Mouse (Mus musculus) natural killer cell, adult 2 months (primary cell): ENCODE results near the gene Tacr1.

Experiments used
- DNase-seq, 2 experiments: peaks; one replicate each; pipeline ENCODE4 v3.0.0; 2022; ENCODE audit warnings: low spot score in 2 of 2

The Tacr1 gene

DNA sequence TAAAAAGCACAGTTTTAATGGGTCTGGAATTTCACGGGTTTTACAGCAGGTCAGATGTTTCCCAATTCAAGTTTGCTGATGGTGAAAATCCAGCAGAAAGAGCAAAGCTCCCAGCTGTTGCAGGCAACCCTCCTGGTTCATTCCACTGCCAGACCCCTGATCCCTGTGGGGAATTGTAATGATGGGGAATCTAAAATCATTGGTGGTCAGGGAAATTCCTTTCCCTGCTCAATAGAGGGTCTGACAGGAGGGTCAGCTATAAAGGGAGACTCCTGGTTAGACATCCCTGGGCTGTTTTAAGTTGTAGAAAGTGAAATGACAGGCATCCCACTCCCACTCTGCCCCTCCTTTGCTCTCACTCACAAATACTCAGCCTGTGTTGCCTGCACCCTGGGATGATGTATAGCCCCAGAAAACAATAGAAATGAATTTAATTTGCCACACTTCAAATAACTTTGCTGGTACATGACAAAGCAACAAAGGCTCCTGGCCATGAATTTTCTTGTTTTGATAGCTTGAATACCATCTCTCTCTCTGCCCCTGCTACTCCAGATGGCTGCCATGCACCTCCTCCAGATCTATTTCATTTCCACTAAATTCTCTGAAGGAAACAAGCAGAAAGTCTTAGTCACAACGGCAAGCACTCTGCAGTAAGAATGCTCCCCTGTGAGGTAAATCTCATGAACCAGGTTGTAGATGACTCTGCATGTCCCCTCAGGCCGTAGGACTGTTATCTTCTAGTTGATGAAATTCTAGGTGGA, 123.2 kb downstream of the Tacr1 start:
- no peak for DNase-seq

DNA sequence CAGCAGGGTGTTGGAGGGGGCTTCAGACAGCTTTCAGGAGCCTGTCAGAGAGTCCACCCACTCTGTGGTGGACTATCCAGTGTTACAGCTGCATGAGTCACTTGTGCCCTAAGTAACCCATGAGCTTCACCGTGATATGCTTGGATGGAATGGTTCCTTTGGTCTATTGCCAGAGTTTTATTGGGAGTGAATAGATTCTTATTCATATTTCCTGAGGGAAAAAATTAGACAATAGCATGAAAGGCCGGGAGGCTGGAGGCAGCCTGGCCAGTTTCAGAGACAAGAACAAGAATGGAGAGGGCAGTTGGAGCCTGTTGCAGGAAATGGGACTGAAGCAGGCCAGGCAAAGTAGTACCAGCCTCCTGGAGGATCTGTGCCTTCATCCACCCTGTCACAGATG, 126.5 kb downstream of the Tacr1 start:
- no peak for DNase-seq

DNA sequence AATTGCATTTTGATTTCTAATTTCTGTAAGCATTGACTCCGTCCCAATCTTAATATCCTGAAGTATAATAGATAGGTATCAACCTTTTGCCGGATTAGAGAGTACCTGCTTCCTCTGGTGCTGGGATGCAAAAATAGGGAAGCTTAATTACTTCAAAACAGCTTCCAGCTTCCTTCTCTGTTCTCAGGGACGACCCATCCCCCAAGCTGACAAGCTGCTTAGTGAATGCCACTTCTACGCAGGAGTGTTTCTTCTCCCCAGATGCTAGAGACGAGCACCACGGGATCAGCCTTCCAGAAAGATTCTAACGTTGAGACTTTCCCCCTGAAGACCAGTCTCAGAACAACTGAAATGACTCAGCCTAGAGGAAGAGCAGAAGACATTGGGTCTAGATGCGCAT, 134.5 kb downstream of the Tacr1 start:
- no peak for DNase-seq

- DNase-seq = no peak
These were observed 147.1 kb downstream of the Tacr1 start for GRCm38 (mm10) chr6:82549270-82549669.

DNA sequence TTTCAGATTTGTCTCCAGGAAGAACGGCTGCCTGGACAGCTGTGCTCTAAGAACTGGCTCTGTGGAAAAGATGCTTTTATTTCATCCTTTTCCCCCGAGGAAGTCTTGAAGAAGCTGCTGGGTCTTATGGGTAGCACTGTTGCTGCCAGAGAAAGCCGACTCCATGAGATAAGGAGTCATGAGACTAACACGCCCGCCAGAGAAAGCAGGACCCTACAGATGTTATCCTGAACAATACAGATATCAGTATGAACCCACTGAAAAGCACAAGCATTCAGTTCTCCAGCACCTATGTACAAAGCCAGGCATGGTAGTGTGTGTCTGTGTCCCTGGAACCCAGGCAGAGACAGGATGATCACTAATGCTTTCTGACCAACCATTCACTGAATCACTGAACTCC, 173.3 kb downstream of the Tacr1 start:
- no peak for DNase-seq

DNA sequence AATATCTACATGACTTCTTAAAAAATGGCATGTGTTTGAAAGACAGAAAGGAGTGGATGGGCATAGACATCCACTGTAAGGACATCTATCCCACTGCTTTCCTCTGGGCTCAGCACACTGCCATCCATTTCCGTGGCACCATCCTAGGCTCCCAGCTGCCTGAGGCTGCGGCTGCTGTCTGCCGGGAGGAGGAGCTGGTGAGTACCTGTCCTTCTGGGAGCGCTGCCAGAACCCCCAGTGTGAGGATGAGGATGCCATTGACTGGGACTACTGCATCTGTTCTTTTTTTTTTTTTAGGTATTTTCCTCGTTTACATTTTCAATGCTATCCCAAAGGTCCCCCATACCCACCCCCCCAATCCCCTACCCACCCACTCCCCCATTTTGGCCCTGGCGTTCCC, 183.3 kb downstream of the Tacr1 start:
- DNase-seq = no peak

DNA sequence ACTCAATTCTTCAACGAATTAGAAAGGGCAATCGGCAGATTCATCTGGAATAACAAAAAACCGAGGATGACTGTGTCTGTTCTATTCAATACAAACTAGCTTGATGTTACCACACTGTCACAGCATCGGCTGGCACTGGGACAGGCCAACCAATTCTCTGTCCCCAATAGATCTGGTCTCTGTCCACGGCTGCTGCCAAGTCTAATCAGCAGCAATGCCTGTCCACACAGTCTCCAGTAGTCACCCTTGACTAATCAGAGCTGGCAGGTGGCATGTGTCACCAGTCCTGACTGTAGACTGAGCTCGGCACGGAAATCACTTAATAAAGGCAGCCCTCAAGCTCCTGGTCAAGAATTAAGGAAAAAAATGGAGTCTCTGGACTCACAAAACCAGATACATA, 187.3 kb downstream of the Tacr1 start:
- no peak for DNase-seq

- DNase-seq = no peak
These were observed 193.4 kb downstream of the Tacr1 start for GRCm38 (mm10) chr6:82595461-82596090.

GRCm38 (mm10) chr6:82603228-82603627, 201.1 kb downstream of the Tacr1 start:
- DNase-seq = no peak

GRCm38 (mm10) chr6:82603665-82604064, 201.5 kb downstream of the Tacr1 start:
- DNase-seq = no peak

- DNase-seq = no peak
These were observed 202.7 kb downstream of the Tacr1 start for GRCm38 (mm10) chr6:82604791-82605190.

GRCm38 (mm10) chr6:82608756-82609155, 206.6 kb downstream of the Tacr1 start:
- DNase-seq = no peak

GRCm38 (mm10) chr6:82609339-82609926, 207.3 kb downstream of the Tacr1 start:
- DNase-seq = no peak
